Mouse (Mus musculus) urinary bladder, postnatal 36 days (tissue): ENCODE results near the gene Il1rap.

ENCODE experiments used
- DNase-seq, 2 experiments: peaks; one replicate each; pipeline ENCODE4 v3.0.0; 2022; ENCODE audit warnings: low spot score in 2 of 2, mixed read lengths in 1 of 2

Il1rap gene

DNA sequence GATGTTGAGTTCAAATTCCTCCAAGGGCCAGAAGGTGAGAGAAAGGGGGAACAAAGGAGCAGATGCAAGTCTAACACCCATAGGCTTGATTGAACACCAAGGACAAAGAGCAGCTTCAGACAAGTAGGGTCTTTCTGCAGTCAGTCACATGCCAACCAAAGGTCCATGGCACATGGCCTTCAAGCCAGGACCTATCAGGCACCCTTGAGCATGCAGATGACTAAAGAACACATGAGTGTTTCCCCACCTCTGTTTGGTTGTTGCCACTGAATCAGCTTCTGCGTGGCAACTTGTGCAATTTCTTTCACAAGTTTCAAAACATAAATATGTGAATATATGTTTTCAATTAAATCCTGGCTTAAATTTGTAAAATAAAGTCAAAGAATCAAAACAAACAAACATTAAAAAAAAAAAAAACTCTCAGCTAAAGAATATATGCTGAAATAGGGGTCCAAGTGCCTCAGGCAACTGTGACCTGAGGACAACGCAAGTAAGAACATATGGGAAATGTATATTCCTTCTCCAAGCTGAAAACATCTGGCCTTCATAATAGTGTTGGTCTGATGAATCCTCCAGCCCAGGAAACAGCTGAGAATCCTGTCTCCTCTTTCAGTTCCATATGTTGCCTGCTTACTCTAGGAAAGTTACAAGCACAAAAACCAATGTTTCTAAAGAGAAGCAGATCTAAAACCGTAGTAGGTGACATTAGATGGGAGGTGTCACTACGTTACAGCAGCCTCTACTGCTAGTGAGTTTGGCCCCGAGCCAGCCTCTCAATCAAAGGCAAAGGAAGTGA lies 142.6 kb downstream of the Il1rap start:
- DNase-seq: no peak

DNA sequence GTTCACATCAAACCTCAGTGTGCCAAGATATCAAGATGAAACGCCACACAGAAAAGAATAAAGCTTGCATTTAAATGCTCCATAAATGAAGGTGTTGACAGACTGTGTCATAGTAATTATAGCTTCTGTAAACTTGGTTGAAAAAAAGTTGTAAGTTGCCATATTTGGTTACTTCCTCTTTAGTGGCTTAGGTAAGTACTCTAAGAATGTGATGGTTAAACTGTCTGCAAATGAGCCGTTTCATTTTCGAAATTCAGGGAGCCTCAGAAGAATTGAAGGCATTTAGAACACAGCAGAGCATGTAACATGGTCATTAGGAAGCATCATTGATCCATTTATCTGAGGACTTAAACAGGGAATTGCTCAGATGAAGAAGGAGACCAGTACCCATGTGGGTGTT lies 146.6 kb downstream of the Il1rap start:
- no peak for DNase-seq

DNA sequence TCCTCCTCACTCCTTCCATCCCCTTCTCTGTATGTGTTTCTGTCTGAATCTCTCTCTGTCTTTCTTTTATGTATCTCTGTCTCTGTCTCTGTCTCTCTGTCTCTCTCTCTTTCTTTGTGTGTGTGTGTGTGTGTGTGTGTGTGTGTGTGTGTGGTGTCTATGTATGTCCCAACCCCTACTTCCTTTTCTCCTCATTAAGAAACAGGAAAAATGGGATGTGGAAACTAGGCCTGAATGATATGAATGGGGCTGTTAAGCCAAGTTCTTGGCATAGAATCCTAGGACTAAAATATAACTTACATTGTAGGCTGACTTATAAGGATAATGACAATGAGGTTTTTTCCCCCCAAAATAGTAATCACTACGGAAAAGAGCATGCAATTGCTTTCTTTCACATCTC lies 149.4 kb downstream of the Il1rap start:
- DNase-seq: no peak

DNA sequence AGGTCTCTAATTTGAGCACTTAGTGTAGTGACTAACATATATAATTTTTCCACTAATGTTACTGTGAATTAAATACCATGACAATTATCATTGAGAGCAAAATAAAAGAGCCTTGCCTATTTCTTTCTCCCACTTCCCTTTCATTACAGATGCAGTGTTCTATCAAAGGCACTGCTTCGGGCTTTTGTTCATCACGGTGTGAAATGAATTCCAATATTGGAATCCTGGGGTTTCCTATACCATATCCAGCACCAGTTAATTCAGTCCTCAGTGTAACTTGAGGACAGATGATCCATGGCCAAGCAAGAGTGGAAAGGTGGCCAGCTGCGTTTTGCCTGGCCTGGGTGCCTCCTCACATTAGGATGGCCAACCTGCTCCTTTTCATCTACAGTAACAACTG lies 151.1 kb downstream of the Il1rap start:
- no peak for DNase-seq

DNA sequence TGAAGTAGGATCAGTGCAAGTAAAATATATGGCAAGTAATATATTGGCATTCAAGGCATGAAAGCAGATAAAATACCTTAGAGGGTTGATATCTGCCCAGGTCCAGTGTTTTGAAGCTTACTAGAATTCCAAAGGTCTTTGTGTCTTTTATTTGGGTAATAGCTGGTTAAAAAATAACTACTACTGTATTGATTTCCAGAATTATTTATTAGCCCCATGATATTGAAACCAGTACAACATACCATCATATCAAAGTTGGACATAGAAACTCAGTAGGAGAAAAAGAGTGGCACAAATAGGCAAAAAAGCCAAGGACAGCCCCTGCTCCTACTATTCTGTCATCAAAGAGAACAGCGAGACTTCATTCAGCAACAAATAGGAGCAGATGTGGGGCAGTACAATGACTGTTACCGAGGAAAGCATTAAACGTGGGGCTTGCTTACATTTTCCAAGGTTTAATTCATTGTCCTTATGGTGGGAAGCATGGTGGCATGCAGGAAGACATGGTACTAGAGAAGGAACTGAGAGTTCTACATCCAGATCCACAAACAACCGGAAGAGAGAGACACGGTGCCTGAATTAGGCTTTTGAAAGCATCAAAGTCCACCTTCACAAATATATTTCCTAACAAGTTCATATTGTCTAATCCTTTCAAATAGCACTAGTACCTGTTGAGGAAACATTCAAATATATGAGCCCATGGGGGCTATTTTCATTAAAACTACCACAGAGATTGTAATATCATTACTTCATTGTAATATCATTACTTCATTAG lies 174.1 kb downstream of the Il1rap start:
- DNase-seq: no peak

DNA sequence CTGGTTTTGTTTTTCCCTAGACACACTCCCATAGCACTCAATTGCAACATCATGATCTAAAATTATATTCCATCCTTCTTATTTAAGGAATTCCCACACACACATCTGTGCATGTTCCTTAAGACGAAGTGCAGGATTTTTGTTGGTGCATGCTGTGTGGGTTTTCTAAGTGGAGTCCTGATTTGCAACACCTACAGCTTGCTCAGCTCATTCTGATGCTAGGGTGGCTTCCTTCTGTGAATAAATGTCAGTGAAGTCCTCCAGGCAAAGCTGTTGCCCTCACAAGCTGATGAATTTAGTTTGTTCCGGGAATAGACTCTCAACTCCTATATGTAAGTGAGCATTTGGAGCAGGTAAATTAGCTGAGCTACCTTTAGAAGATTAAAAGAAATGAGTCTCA lies 194.5 kb downstream of the Il1rap start:
- no peak for DNase-seq

DNA sequence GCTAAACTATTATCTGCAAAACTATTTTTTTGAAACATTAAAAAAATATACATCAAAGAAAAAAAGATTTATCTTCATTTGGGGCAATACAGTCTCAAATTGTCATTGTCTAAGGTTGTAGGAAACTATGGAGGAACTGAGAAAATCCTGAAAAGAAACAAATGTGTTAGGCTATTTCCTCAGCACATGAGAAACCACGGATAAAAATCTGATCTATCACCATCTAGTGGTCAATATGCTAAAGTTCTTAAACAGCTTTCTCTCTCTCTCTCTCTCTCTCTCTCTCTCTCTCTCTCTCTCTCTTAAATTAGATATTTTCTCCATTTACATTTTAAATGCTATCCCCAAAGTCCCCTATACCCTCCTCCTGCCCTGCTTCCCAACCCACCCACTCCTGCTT lies 195.6 kb downstream of the Il1rap start:
- DNase-seq: no peak
